Mouse (Mus musculus): ENCODE measurements around the gene Bri3bp. TPM values are rescaled to one million over a fixed set of nuclear protein-coding genes. Genes with fewer than 3 reads are reported as not detected.

Gene Bri3bp
- polyA plus RNA-seq, 1 experiment from 2014 or later, result 39.8 TPM

DNA sequence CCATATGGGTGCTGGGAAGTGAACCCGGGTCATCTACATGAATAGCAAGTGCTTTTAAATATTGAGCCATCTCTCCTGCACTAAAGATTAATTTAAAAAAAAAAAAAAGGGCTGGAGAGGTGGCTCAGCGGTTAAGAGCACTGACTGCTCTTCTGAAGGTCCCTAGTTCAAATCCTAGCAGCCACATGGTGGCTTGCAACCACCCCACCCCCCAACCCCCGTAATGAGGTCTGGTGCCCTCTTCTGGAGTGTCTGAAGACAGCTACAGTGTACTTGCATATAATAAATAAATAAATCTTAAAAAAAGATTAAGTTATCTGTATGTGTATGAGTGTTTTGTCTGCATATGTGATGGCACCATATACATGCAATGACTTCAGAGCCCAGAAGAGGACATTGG, 19.2 kb downstream of the Bri3bp start:
- Histone ChIP-seq H3K4me1 (ENCODE audit: control insufficient read depth, insufficient read depth, low read length) (peaks cover 4% of the 10 kb centered on the region; the same call in 1 of the 2 replicates), H3K4me2 (replicated peaks; ENCODE audit: low read depth, low read length) (no peak overlapping the region), H3K27me3 (ENCODE audit: control insufficient read depth, insufficient read depth, low read length) (no peaks in the 10 kb centered on the region), H3K9ac (ENCODE audit: low read depth, low read length) (no peak overlapping the region), H3K27ac (ENCODE audit: low read depth, low read length) (no peak overlapping the region), H3K4me3 (ENCODE audit: low read length) (no peak overlapping the region), H3K9me3 (ENCODE audit: control insufficient read depth, low read length) (no peaks in the 10 kb centered on the region), H3K36me3 (ENCODE audit: control insufficient read depth, insufficient read depth, low read length) (peaks cover 4% of the 10 kb centered on the region; the same call in 1 of the 2 replicates)
- ATAC-seq (ENCODE audit: low FRiP score, low TSS enrichment), result no peak
- WGBS, result 81% methylated on average over 3 of the region's 3 CpGs

- Histone ChIP-seq H3K36me3 (ENCODE audit: control insufficient read depth, insufficient read depth, low read length) (no peaks in the 10 kb centered on the region), H3K9me3 (ENCODE audit: control insufficient read depth, low read length) (no peaks in the 10 kb centered on the region), H3K4me3 (ENCODE audit: low read length) (no peak overlapping the region), H3K27me3 (ENCODE audit: control insufficient read depth, insufficient read depth, low read length) (no peaks in the 10 kb centered on the region), H3K4me1 (ENCODE audit: control insufficient read depth, insufficient read depth, low read length) (peaks cover 4% of the 10 kb centered on the region; the same call in 1 of the 2 replicates), H3K27ac (ENCODE audit: low read depth, low read length) (no peak overlapping the region), H3K9ac (ENCODE audit: low read depth, low read length) (no peak overlapping the region), H3K4me2 (replicated peaks; ENCODE audit: low read depth, low read length) (no peak overlapping the region)
- 56% methylated on average over 10 of the region's 10 CpGs for WGBS
- ATAC-seq (ENCODE audit: low FRiP score, low TSS enrichment), result no peak
Measured at GRCm38 (mm10) chr5:125461868-125462445, 20.6 kb downstream of the Bri3bp start.

- peak overlapping the region; percentile 34; the same call in 1 of the 2 replicates for H3K9ac ChIP-seq (ENCODE audit: low read depth, low read length)
- H3K36me3 ChIP-seq (ENCODE audit: control insufficient read depth, insufficient read depth, low read length), result no peaks in the 10 kb centered on the region
- ATAC-seq (ENCODE audit: low FRiP score, low TSS enrichment), result 0 out of 2 replicates have a peak, but pooled peaks have one; percentile 8
- WGBS, result 44% methylated on average over 7 of the region's 7 CpGs
- no peaks in the 10 kb centered on the region for H3K27me3 ChIP-seq (ENCODE audit: control insufficient read depth, insufficient read depth, low read length)
- H3K4me1 ChIP-seq (ENCODE audit: control insufficient read depth, insufficient read depth, low read length), result peaks cover 4% of the 10 kb centered on the region; the same call in 1 of the 2 replicates
- no peak overlapping the region for H3K27ac ChIP-seq (ENCODE audit: low read depth, low read length)
- H3K4me3 ChIP-seq (ENCODE audit: low read length), result peak overlapping the region; percentile 32
- no peaks in the 10 kb centered on the region for H3K9me3 ChIP-seq (ENCODE audit: control insufficient read depth, low read length)
- peak overlapping the region; percentile 45 for H3K4me2 ChIP-seq (replicated peaks; ENCODE audit: low read depth, low read length)
Measured at GRCm38 (mm10) chr5:125465192-125465591, 23.8 kb downstream of the Bri3bp start.

- peak; percentile 99 for ATAC-seq (ENCODE audit: low FRiP score, low TSS enrichment)
- no peaks in the 10 kb centered on the region for H3K9me3 ChIP-seq (ENCODE audit: control insufficient read depth, low read length)
- WGBS, result under 1% methylated on average over 25 of the region's 25 CpGs
- H3K4me1 ChIP-seq (ENCODE audit: control insufficient read depth, insufficient read depth, low read length), result peaks cover 4% of the 10 kb centered on the region; the same call in 1 of the 2 replicates
- H3K4me2 ChIP-seq (replicated peaks; ENCODE audit: low read depth, low read length), result peak overlapping the region; percentile 45
- peak overlapping the region; percentile 14; the same call in 1 of the 2 replicates for H3K9ac ChIP-seq (ENCODE audit: low read depth, low read length)
- H3K4me3 ChIP-seq (ENCODE audit: low read length), result peak overlapping the region; percentile 32
- H3K27me3 ChIP-seq (ENCODE audit: control insufficient read depth, insufficient read depth, low read length), result no peaks in the 10 kb centered on the region
- no peak overlapping the region for H3K27ac ChIP-seq (ENCODE audit: low read depth, low read length)
- no peaks in the 10 kb centered on the region for H3K36me3 ChIP-seq (ENCODE audit: control insufficient read depth, insufficient read depth, low read length)
Measured at GRCm38 (mm10) chr5:125465701-125466106, 24.3 kb downstream of the Bri3bp start.

GRCm38 (mm10) chr5:125466483-125466882, 25.1 kb downstream of the Bri3bp start:
- no peaks in the 10 kb centered on the region for H3K36me3 ChIP-seq (ENCODE audit: control insufficient read depth, insufficient read depth, low read length)
- no peaks in the 10 kb centered on the region for H3K27me3 ChIP-seq (ENCODE audit: control insufficient read depth, insufficient read depth, low read length)
- H3K9ac ChIP-seq (ENCODE audit: low read depth, low read length), result no peak overlapping the region
- no peak overlapping the region for H3K27ac ChIP-seq (ENCODE audit: low read depth, low read length)
- no peak overlapping the region for H3K4me3 ChIP-seq (ENCODE audit: low read length)
- ATAC-seq (ENCODE audit: low FRiP score, low TSS enrichment), result no peak
- no peaks in the 10 kb centered on the region for H3K9me3 ChIP-seq (ENCODE audit: control insufficient read depth, low read length)
- H3K4me1 ChIP-seq (ENCODE audit: control insufficient read depth, insufficient read depth, low read length), result peaks cover 4% of the 10 kb centered on the region; the same call in 1 of the 2 replicates
- 90% methylated on average over 5 of the region's 5 CpGs for WGBS
- H3K4me2 ChIP-seq (replicated peaks; ENCODE audit: low read depth, low read length), result no peak overlapping the region

- Histone ChIP-seq H3K4me3 (ENCODE audit: low read length) (no peak overlapping the region), H3K4me2 (replicated peaks; ENCODE audit: low read depth, low read length) (no peak overlapping the region), H3K36me3 (ENCODE audit: control insufficient read depth, insufficient read depth, low read length) (no peaks in the 10 kb centered on the region), H3K27me3 (ENCODE audit: control insufficient read depth, insufficient read depth, low read length) (no peaks in the 10 kb centered on the region), H3K9ac (ENCODE audit: low read depth, low read length) (no peak overlapping the region), H3K9me3 (ENCODE audit: control insufficient read depth, low read length) (no peaks in the 10 kb centered on the region), H3K27ac (ENCODE audit: low read depth, low read length) (no peak overlapping the region), H3K4me1 (ENCODE audit: control insufficient read depth, insufficient read depth, low read length) (peaks cover 4% of the 10 kb centered on the region; the same call in 1 of the 2 replicates)
- ATAC-seq (ENCODE audit: low FRiP score, low TSS enrichment), result no peak
- 86% methylated on average over 14 of the region's 14 CpGs for WGBS
Measured at GRCm38 (mm10) chr5:125467261-125467660, 25.9 kb downstream of the Bri3bp start.

DNA sequence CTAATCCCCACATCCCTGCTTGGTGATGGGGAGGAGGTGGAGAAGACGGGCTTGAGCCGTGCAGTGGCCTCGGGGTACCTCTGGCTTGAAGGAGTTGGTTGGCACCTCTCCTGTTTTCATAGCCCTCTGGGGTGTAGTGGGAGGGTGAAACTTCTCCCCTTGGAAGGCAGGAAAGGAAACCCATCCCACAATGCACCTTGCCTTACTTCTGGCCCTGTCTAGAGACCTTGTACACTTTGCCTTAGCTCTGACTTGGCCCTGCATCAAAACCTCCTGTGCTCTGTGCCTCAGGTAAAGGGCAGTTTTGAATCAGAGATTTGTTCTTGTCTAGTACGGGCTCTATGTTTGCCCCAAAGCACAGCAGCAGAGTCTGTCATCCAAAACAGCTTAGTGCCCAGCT, 29.3 kb downstream of the Bri3bp start:
- Histone ChIP-seq H3K4me2 (replicated peaks; ENCODE audit: low read depth, low read length) (no peak overlapping the region), H3K9ac (ENCODE audit: low read depth, low read length) (no peak overlapping the region), H3K36me3 (ENCODE audit: control insufficient read depth, insufficient read depth, low read length) (no peaks in the 10 kb centered on the region), H3K4me1 (ENCODE audit: control insufficient read depth, insufficient read depth, low read length) (no peaks in the 10 kb centered on the region), H3K27me3 (ENCODE audit: control insufficient read depth, insufficient read depth, low read length) (no peaks in the 10 kb centered on the region), H3K9me3 (ENCODE audit: control insufficient read depth, low read length) (no peaks in the 10 kb centered on the region), H3K27ac (ENCODE audit: low read depth, low read length) (0 out of 2 replicates have a peak overlapping the region, but pooled peaks have one; percentile 4), H3K4me3 (ENCODE audit: low read length) (no peak overlapping the region)
- no peak for ATAC-seq (ENCODE audit: low FRiP score, low TSS enrichment)
- WGBS, result 84% methylated on average over 4 of the region's 4 CpGs

- WGBS, result 80% methylated on average over 9 of the region's 9 CpGs
- ATAC-seq (ENCODE audit: low FRiP score, low TSS enrichment), result no peak
- H3K4me2 ChIP-seq (replicated peaks; ENCODE audit: low read depth, low read length), result no peak overlapping the region
- no peaks in the 10 kb centered on the region for H3K27me3 ChIP-seq (ENCODE audit: control insufficient read depth, insufficient read depth, low read length)
- H3K4me1 ChIP-seq (ENCODE audit: control insufficient read depth, insufficient read depth, low read length), result peaks cover 17% of the 10 kb centered on the region
- no peak overlapping the region for H3K4me3 ChIP-seq (ENCODE audit: low read length)
- no peaks in the 10 kb centered on the region for H3K9me3 ChIP-seq (ENCODE audit: control insufficient read depth, low read length)
- H3K9ac ChIP-seq (ENCODE audit: low read depth, low read length), result no peak overlapping the region
- no peak overlapping the region for H3K27ac ChIP-seq (ENCODE audit: low read depth, low read length)
- no peaks in the 10 kb centered on the region for H3K36me3 ChIP-seq (ENCODE audit: control insufficient read depth, insufficient read depth, low read length)
Measured at GRCm38 (mm10) chr5:125472796-125473475, 31.6 kb downstream of the Bri3bp start.

DNA sequence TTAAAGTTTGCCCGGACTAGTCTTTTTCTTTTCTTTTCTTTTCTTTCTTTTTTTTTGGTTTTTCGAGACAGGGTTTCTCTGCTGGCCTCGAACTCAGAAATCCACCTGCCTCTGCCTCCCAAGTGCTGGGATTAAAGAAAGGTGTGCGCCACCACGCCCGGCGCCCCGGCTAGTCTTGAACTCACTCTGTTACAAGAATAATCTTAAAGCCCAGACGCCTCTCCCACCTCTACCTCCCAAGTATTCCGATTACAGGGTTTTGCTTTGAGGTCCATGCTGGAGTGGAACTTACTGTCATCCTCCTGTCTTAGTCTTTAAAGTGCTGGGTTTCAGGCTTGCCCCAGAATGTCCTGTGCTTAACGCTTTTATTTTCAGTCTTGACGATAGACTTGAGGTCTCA, 33.7 kb downstream of the Bri3bp start:
- H3K9me3 ChIP-seq (ENCODE audit: control insufficient read depth, low read length), result no peaks in the 10 kb centered on the region
- no peak for ATAC-seq (ENCODE audit: low FRiP score, low TSS enrichment)
- H3K4me3 ChIP-seq (ENCODE audit: low read length), result peak overlapping the region; percentile 81
- H3K4me2 ChIP-seq (replicated peaks; ENCODE audit: low read depth, low read length), result peak overlapping the region; percentile 90
- WGBS, result 60% methylated on average over 12 of the region's 12 CpGs
- H3K9ac ChIP-seq (ENCODE audit: low read depth, low read length), result peak overlapping the region; percentile 76; the same call in 1 of the 2 replicates
- peaks cover 17% of the 10 kb centered on the region for H3K4me1 ChIP-seq (ENCODE audit: control insufficient read depth, insufficient read depth, low read length)
- H3K27me3 ChIP-seq (ENCODE audit: control insufficient read depth, insufficient read depth, low read length), result no peaks in the 10 kb centered on the region
- H3K27ac ChIP-seq (ENCODE audit: low read depth, low read length), result no peak overlapping the region
- no peaks in the 10 kb centered on the region for H3K36me3 ChIP-seq (ENCODE audit: control insufficient read depth, insufficient read depth, low read length)
